Mouse (Mus musculus): ENCODE measurements around the gene Gid8.
"Not testable (repeated sequence)": the region's sequence is repeated elsewhere in the genome, so short reads cannot be mapped to it uniquely, and the experiment has no call there.

Gene Gid8

GRCm38 (mm10) chr2:180710276-180711155 is 599 bp downstream of the Gid8 start:
- no peak for DNase-seq (ENCODE audit: low spot score)

GRCm38 (mm10) chr2:180711527-180711926 is 1.6 kb downstream of the Gid8 start:
- no peak for DNase-seq (ENCODE audit: low spot score)

GRCm38 (mm10) chr2:180712037-180712689 is 2.2 kb downstream of the Gid8 start:
- DNase-seq (ENCODE audit: low spot score), result no peak

GRCm38 (mm10) chr2:180722748-180723147 is 12.8 kb downstream of the Gid8 start:
- DNase-seq (ENCODE audit: low spot score), result not testable (repeated sequence)

DNA sequence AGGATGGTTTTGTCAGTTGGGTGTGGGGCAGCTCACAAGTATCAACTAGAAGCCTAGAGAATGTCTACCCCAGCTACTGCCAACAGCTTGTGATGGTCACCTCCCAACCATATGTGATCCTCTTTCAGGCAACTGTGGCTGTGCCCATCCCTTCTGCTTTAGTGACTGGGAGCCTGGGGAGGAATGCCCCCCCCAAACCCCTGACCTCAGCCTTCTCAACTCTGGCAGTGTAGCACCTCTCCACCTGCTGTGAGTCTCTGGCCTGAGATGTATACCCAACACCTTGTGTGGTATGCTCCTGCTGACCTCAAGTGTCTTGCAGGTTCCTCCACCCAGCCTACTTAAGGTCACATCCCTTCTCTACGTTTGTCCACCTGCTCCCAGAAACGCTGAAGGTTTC is 13.9 kb downstream of the Gid8 start:
- no peak for DNase-seq (ENCODE audit: low spot score)

- no peak for DNase-seq (ENCODE audit: low spot score)
Measured at GRCm38 (mm10) chr2:180724585-180725413, 14.9 kb downstream of the Gid8 start, which contains the start of gene Slc17a9. Slc17a9 (plus strand) TSS chr2:180725263.

DNA sequence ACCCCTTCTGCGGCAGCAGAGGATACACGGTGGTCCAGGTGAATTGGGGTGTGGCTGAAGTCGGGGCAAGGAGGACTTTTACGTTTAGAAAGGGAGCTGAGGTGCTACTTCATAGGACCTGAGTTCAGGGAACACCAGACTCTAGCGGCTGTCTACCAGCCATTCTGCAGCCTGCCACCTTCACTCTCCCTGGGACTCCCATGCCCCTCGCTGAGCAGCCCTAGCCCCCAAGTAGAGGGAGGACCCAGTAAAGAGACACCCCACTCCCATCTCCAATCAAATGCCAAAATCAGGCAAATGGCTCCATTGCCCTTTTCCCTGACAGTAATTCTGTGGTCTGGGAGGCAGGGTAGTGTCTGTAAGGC is 15.5 kb downstream of the Gid8 start:
- DNase-seq (ENCODE audit: low spot score), result no peak

GRCm38 (mm10) chr2:180725856-180726629 is 16.1 kb downstream of the Gid8 start:
- DNase-seq (ENCODE audit: low spot score), result no peak

GRCm38 (mm10) chr2:180726658-180727442 is 16.9 kb downstream of the Gid8 start:
- DNase-seq (ENCODE audit: low spot score), result no peak

DNA sequence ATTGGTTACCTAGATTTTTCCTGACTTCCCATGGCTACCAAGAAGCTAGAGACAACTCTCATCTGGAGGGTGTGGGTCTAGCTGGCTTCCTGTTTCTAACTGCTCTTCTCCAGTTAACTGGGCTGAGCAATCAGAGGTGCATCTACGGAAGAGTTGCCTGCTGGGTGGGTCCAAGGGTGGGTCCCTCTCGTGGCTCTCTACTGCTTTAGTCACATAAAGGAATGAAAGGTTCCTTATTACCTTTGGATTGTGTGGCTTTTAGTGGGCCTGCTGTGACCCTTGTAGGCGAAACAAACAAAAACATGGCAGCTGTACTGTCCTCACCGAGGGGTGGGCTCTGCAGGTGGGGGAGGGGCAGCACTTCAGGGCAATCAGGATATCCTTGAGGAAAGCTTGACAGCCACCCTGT is 17.7 kb downstream of the Gid8 start:
- no peak for DNase-seq (ENCODE audit: low spot score)

DNA sequence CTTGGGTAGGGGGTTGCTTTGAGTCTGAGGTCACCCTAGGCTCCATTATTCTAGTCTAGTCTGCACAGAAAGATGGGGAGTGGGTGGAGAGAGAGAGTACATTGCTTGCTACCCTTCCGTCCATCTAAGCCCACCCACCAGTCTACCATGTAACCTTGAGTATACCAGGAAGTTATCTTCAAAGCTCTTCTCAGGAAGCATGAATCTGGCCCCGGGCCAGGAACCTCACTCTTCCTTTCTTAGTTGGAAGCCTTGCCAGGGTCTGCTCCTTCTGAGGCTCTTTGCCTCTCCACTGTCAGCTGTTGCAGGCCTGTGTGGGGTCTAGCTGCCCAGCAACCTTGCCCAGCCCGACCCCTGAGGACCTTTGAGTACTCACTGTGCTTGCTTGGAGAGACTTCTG is 21.1 kb downstream of the Gid8 start:
- no peak for DNase-seq (ENCODE audit: low spot score)

GRCm38 (mm10) chr2:180731984-180732383 is 22.1 kb downstream of the Gid8 start:
- DNase-seq (ENCODE audit: low spot score), result no peak

DNA sequence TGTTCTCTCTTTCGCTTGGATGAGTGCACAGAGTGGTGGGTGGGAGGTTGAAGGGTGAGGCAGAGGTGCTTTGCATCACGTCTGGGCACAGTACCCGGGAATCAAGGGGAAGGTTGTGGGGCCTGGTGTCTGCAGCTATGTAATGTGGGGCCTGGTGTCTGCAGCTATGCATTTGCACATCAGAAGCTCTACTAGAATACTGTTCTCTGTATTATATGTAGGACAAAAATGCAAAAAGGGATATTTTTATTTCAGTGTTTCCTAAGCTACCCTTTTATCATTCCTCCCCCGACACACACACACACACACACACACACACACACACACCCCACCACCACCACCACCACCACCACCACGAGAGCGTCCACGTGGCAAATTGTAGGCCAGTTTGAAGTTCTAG is 25.3 kb downstream of the Gid8 start:
- DNase-seq (ENCODE audit: low spot score), result no peak

- no peak for DNase-seq (ENCODE audit: low spot score)
Measured at GRCm38 (mm10) chr2:180737984-180738383, 28.1 kb downstream of the Gid8 start.

DNA sequence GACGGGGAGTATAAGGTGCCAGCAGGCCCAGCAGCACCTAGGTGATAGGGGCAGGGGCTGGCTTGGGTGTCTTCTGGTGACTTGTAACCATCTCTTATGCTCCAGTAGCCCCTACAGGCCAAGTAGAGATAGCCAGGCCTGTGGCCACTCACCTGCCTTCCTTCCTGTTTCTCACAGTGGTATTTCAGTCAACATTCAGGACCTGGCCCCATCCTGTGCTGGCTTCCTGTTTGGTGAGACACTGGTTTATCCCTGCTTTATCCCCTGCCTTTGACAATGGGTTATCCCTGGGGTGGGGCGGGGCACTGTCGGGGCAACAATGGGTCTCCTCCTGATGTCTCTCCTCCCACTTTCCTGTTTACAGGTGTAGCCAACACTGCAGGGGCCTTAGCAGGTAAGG is 30.4 kb downstream of the Gid8 start:
- no peak for DNase-seq (ENCODE audit: low spot score)

- DNase-seq (ENCODE audit: low spot score), result no peak
Measured at GRCm38 (mm10) chr2:180741421-180741820, 31.5 kb downstream of the Gid8 start.

DNA sequence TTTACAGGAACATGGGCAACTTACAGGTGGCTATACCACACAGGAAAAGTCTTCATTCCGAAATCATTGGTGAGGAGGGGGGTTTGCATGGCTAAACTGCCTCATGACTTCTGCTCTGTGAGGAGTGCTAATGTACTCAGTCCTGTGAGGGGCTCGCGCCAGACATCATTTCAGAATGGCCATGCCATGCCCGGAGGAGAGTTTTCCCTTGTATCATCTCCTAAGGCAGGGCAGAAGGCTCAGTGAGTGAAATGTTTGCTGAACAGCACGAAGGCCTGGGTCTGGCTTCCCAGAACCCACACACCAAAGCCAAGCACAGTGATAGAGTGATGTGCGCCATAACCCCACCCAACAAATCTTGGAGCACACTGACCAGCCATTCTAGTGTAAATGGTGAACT is 32.9 kb downstream of the Gid8 start:
- no peak for DNase-seq (ENCODE audit: low spot score)

GRCm38 (mm10) chr2:180743321-180743720 is 33.4 kb downstream of the Gid8 start:
- DNase-seq (ENCODE audit: low spot score), result no peak

- DNase-seq (ENCODE audit: low spot score), result peak; percentile 79
Measured at GRCm38 (mm10) chr2:180745248-180745927, 35.5 kb downstream of the Gid8 start.

DNA sequence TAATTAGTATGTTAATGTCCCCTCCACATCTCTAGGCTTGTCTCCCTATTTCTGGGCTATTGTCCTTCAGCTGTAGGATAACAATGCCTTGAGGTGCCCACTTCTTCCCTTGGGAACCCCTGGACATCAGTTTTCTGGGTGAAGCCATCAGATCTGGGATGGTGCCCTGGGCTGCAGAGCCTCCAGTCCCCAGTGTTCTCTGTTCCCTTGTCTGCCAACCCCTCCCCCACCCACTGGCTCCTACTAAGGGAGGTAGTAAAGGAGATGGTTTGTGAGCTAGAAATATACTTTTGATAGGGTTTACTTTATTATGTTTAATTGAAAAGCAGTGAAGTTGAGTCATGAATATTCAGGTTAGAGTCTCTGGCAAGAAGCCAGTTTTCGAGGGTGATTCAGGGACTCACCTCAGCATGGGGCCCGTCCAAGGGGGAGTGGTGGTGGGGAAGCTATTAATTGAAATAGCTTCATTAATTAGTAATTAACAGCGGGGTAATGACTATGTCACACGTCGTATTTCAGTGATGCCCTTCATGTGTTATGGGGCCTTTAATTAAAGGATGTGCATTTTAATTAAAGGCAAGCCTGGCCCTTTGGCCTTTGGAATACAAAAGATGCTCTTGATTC is 36.8 kb downstream of the Gid8 start:
- DNase-seq (ENCODE audit: low spot score), result no peak
